Mouse (Mus musculus): ENCODE measurements around the gene Zfp457. TPM values are rescaled to one million over a fixed set of nuclear protein-coding genes. Genes with fewer than 3 reads are reported as not detected.

Gene Zfp457
- polyA plus RNA-seq, 1 experiment from 2014 or later = 0.41 TPM

Other genes starting within 250 kb of the Zfp457 start
- gene Zfp712, start 245.3 kb downstream of the Zfp457 start, polyA plus RNA-seq (2015; fragmentation: Nextera tagmentation; extraction: Ambion mirVana) = 4.5 and 5.5 TPM in 2 replicates
- gene Zfp708, start 208.5 kb downstream of the Zfp457 start, polyA plus RNA-seq (2015; fragmentation: Nextera tagmentation; extraction: Ambion mirVana) = 8.5 and 9.2 TPM in 2 replicates
- gene Gm28557, start 197.9 kb downstream of the Zfp457 start, polyA plus RNA-seq (2015; fragmentation: Nextera tagmentation; extraction: Ambion mirVana) = 2.3 and 3.3 TPM in 2 replicates
- 0.13 and 0.25 TPM in 2 replicates for gene Rslcan18, start 190.2 kb downstream of the Zfp457 start, polyA plus RNA-seq (2015; fragmentation: Nextera tagmentation; extraction: Ambion mirVana)
- gene Zfp759, start 184.8 kb downstream of the Zfp457 start, polyA plus RNA-seq (2015; fragmentation: Nextera tagmentation; extraction: Ambion mirVana) = 2.2 and 2.7 TPM in 2 replicates
- 8.0 and 8.9 TPM in 2 replicates for gene Rsl1, start 133.3 kb downstream of the Zfp457 start, polyA plus RNA-seq (2015; fragmentation: Nextera tagmentation; extraction: Ambion mirVana)
- gene Zfp455, start 112.0 kb downstream of the Zfp457 start, polyA plus RNA-seq (2015; fragmentation: Nextera tagmentation; extraction: Ambion mirVana) = 3.2 and 3.5 TPM in 2 replicates
- 1.9 and 2.1 TPM in 2 replicates for gene Zfp458, start 28.0 kb downstream of the Zfp457 start, polyA plus RNA-seq (2015; fragmentation: Nextera tagmentation; extraction: Ambion mirVana)
- 1.7 and 2.5 TPM in 2 replicates for gene Zfp595, start 26.1 kb upstream of the Zfp457 start, polyA plus RNA-seq (2015; fragmentation: Nextera tagmentation; extraction: Ambion mirVana)
- gene Gm28044, start 54.1 kb upstream of the Zfp457 start, polyA plus RNA-seq (2015; fragmentation: Nextera tagmentation; extraction: Ambion mirVana) = not detected in 2 replicates
- 1.0 TPM in 2 replicates for gene Zfp953, start 54.1 kb upstream of the Zfp457 start, polyA plus RNA-seq (2015; fragmentation: Nextera tagmentation; extraction: Ambion mirVana)
- 0.39 TPM in 1 of 2 replicates, not detected in the other for gene Gm28041, start 69.2 kb upstream of the Zfp457 start, polyA plus RNA-seq (2015; fragmentation: Nextera tagmentation; extraction: Ambion mirVana)
- 1.3 and 1.6 TPM in 2 replicates for gene Zfp456, start 69.3 kb upstream of the Zfp457 start, polyA plus RNA-seq (2015; fragmentation: Nextera tagmentation; extraction: Ambion mirVana)
- gene Zfp429, start 93.3 kb upstream of the Zfp457 start, polyA plus RNA-seq (2015; fragmentation: Nextera tagmentation; extraction: Ambion mirVana) = 7.0 and 7.8 TPM in 2 replicates
- gene Zfp459, start 114.9 kb upstream of the Zfp457 start, polyA plus RNA-seq (2015; fragmentation: Nextera tagmentation; extraction: Ambion mirVana) = 1.2 and 1.6 TPM in 2 replicates
- 10.4 and 12.8 TPM in 2 replicates for gene Zfp874a, start 145.1 kb upstream of the Zfp457 start, polyA plus RNA-seq (2015; fragmentation: Nextera tagmentation; extraction: Ambion mirVana)
- gene Zfp874b, start 177.8 kb upstream of the Zfp457 start, polyA plus RNA-seq (2015; fragmentation: Nextera tagmentation; extraction: Ambion mirVana) = 3.8 and 5.2 TPM in 2 replicates
- 19.5 and 21.9 TPM in 2 replicates for gene Zfp58, start 194.1 kb upstream of the Zfp457 start, polyA plus RNA-seq (2015; fragmentation: Nextera tagmentation; extraction: Ambion mirVana)
- gene Gm26965, start 219.7 kb upstream of the Zfp457 start, polyA plus RNA-seq (2015; fragmentation: Nextera tagmentation; extraction: Ambion mirVana) = not detected in 2 replicates
- gene Zfp87, start 219.7 kb upstream of the Zfp457 start, polyA plus RNA-seq (2015; fragmentation: Nextera tagmentation; extraction: Ambion mirVana) = 23.9 and 25.1 TPM in 2 replicates
- gene Zfp748, start 247.3 kb upstream of the Zfp457 start, polyA plus RNA-seq (2015; fragmentation: Nextera tagmentation; extraction: Ambion mirVana) = 13.7 and 16.7 TPM in 2 replicates

Data from embryonic facial prominence, embryonic 13.5 days (tissue).